Mouse (Mus musculus) stomach, embryonic 14.5 days (tissue): ENCODE measurements around the gene Col4a3. TPM values are rescaled to one million over a fixed set of nuclear protein-coding genes. Genes with fewer than 3 reads are reported as not detected.
A peak's percentile ranks its signal among the peaks of the same experiment; 100 is the strongest.

Source experiments
- ATAC-seq: fragments of 200-750 bp; cut with Nextera tagmentation; 2 replicates; pipeline ENCODE4 v1.8.0; 2017; ENCODE audit warnings: low read depth, moderate TSS enrichment; ENCODE audit not compliant: insufficient number of reproducible peaks, insufficient read depth, low FRiP score
- H3K27ac ChIP-seq: fragments of 300-500 bp; sonication (generic); 2 replicates; pipeline ENCODE4 v1.5.1; 2014; ENCODE audit warnings: mild to moderate bottlenecking, low read length, moderate library complexity, mixed read lengths
- H3K27me3 ChIP-seq: fragments of 300-500 bp; sonication (generic); 2 replicates; pipeline ENCODE4 v1.6.1; 2014; ENCODE audit warnings: low read length, control low read depth, mixed read lengths; ENCODE audit not compliant: control insufficient read depth, insufficient read depth
- H3K36me3 ChIP-seq: fragments of 300-500 bp; sonication (generic); 2 replicates; pipeline ENCODE4 v1.6.1; 2014; ENCODE audit warnings: mild to moderate bottlenecking, control low read depth, low read length, moderate library complexity, mixed read lengths; ENCODE audit not compliant: control insufficient read depth, insufficient read depth
- H3K4me1 ChIP-seq: fragments of 300-500 bp; sonication (generic); 2 replicates; pipeline ENCODE4 v1.6.1; 2014; ENCODE audit warnings: low read length, control low read depth, mixed read lengths; ENCODE audit not compliant: control insufficient read depth, insufficient read depth
- H3K4me2 ChIP-seq: fragments of 300-500 bp; sonication (generic); replicated peaks from 2 replicates; pipeline ENCODE4 v1.6.1; 2014; ENCODE audit warnings: low read depth, low read length, control low read depth
- H3K4me3 ChIP-seq: fragments of 300-500 bp; sonication (generic); 2 replicates; pipeline ENCODE4 v1.5.1; 2014; ENCODE audit warnings: low read depth, low read length, control low read depth
- H3K9ac ChIP-seq: fragments of 300-500 bp; sonication (generic); replicated peaks from 2 replicates; pipeline ENCODE4 v1.6.1; 2014; ENCODE audit warnings: low read depth, mild to moderate bottlenecking, control low read depth, low read length, moderate library complexity, mixed read lengths
- H3K9me3 ChIP-seq: fragments of 300-500 bp; sonication (generic); 2 replicates; pipeline ENCODE4 v1.6.1; 2016; ENCODE audit warnings: low read depth, low read length, control low read depth; ENCODE audit not compliant: control insufficient read depth
- WGBS: fragments of 180-500 bp; shearing (Covaris S2); extraction: QIAGEN DNeasy Blood & Tissue Kit; methylation state at CpG from one replicate; pipeline ENCODE4 v1.1.7; 2014; 5-methylcytosine and 5-hydroxymethylcytosine counted together
- polyA plus RNA-seq: library from polyadenylated mRNA; unstranded; fragments of >200 nt; fragmentation: Nextera tagmentation; extraction: Ambion mirVana; gene quantifications from 2 replicates; pipeline ENCODE4 v1.2.1, GENCODE M21; 2014

The Col4a3 gene
- polyA plus RNA-seq, 1 experiment from 2014 or later, result 0.71 TPM

DNA sequence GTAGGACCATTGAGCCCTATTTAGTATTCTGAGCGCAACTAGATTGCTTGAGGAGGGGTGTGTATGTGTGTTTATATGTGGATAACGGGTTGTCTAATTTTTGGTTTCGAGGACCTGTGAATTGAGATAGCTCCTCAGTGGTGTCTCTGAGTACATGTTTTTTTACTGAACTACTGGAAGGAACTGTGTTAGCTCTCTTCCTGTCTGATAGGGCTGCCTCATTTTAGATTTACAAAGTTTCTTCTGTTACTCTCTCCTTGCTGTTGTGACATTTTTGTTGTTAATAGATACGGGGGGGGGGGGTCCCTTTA, 139.1 kb downstream of the Col4a3 start:
- no peak for ATAC-seq
- H3K4me1 ChIP-seq, result peaks cover 9% of the 10 kb centered on the region; the same call in 1 of the 2 replicates
- H3K4me3 ChIP-seq, result peak overlapping the region; percentile 89
- H3K9ac ChIP-seq, result peak overlapping the region; percentile 89; the same call in 1 of the 2 replicates
- H3K4me2 ChIP-seq, result peak overlapping the region; percentile 80
- peaks cover 17% of the 10 kb centered on the region; the same call in 1 of the 2 replicates for H3K36me3 ChIP-seq
- no peaks in the 10 kb centered on the region for H3K27me3 ChIP-seq
- WGBS, result 50% methylated on average over 4 of the region's 4 CpGs
- no peaks in the 10 kb centered on the region for H3K9me3 ChIP-seq
- H3K27ac ChIP-seq, result no peak overlapping the region

DNA sequence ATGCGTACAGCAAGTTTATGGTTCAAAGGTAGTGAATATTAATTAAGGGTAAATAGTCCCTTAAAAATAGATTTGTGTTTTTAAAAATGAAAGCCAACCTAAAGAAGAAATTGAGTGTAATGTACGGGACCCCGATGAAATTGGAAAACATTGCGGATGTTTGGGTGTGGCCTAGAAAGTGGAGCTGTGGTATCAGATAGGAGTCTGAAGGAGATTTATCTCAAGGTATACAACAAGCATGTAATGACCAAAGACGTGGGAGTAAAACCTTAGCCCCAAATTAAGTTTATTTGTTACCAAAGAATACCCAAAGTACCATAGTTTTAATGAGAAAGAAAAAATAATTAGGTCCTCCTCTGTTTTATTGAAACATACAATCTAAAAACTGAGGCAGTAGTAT, 139.8 kb downstream of the Col4a3 start:
- Histone ChIP-seq H3K27me3 (no peaks in the 10 kb centered on the region), H3K9me3 (no peaks in the 10 kb centered on the region), H3K4me1 (peaks cover 9% of the 10 kb centered on the region; the same call in 1 of the 2 replicates), H3K9ac (no peak overlapping the region), H3K4me2 (no peak overlapping the region), H3K36me3 (peaks cover 23% of the 10 kb centered on the region), H3K27ac (no peak overlapping the region), H3K4me3 (no peak overlapping the region)
- 89% methylated on average over 5 of the region's 5 CpGs for WGBS
- ATAC-seq, result no peak

DNA sequence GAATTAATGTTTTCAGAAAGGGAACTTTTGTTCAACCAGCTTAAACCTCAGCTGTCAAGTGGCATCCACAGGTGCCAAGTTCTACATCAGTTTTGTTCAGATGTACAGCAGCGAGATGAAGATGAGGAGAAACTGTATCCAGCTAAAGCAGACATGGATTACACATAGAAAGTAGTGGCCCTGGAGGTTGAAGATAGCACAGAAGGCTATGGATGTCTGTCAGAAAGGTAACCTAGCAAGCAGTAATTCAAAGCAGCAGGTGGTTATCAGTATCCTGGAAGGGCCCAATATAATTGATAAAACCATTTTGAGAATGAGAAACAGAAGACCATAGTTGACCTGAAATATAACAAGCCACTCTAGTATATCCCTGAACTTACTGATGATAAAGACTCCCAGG, 146.6 kb downstream of the Col4a3 start:
- H3K4me1 ChIP-seq, result no peaks in the 10 kb centered on the region
- no peaks in the 10 kb centered on the region for H3K27me3 ChIP-seq
- H3K4me3 ChIP-seq, result no peak overlapping the region
- WGBS, result 84% methylated on average over 1 of the region's 1 CpGs
- H3K9ac ChIP-seq, result no peak overlapping the region
- no peak overlapping the region for H3K4me2 ChIP-seq
- H3K9me3 ChIP-seq, result no peaks in the 10 kb centered on the region
- no peak for ATAC-seq
- H3K36me3 ChIP-seq, result peaks cover 62% of the 10 kb centered on the region
- no peak overlapping the region for H3K27ac ChIP-seq

DNA sequence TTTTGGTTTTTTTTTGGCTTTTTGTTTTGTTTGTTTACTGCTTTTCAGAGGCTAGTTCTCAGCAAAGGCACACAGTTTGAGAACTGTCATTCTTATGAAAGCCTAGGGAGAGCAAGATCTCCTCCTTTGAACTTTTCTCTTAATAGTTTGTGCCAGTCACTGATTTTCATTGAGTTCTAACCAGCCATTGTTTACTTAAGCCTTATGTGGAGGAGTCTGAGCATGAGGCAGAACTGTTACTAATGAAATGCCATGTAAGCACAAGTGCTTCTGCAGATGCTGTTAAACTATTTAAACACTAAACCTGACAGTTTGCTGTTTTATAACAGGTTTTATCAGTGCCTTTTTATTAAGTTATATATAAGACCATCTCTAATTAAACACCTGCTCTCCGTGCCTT, 151.3 kb downstream of the Col4a3 start:
- Histone ChIP-seq H3K27ac (no peak overlapping the region), H3K36me3 (peaks cover 30% of the 10 kb centered on the region), H3K4me1 (no peaks in the 10 kb centered on the region), H3K9ac (no peak overlapping the region), H3K4me3 (no peak overlapping the region), H3K9me3 (no peaks in the 10 kb centered on the region), H3K27me3 (no peaks in the 10 kb centered on the region), H3K4me2 (no peak overlapping the region)
- WGBS, result 74% methylated on average over 1 of the region's 1 CpGs
- ATAC-seq, result no peak

DNA sequence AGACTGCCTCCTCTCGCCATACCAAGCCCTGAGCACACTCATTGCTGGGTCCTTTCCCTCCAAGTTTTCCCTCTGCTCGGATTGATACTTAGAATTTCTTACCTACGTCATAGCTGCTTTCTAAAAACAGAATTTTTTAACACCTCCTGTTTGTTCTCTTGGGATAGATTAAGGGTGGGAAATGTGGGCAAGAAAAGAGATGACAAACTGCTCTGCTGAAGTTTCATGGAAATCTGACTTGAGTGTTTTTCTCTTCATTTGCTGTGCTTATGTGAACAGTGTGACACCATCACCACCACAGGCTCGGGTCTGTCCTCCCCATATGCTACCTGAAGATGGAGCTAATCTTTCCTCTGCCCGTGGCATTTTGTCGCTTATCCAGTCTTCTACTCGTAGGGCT, 154.8 kb downstream of the Col4a3 start:
- Histone ChIP-seq H3K4me1 (no peaks in the 10 kb centered on the region), H3K27ac (no peak overlapping the region), H3K9ac (no peak overlapping the region), H3K4me3 (no peak overlapping the region), H3K27me3 (no peaks in the 10 kb centered on the region), H3K4me2 (no peak overlapping the region), H3K36me3 (peaks cover 16% of the 10 kb centered on the region; the same call in 1 of the 2 replicates), H3K9me3 (no peaks in the 10 kb centered on the region)
- ATAC-seq, result no peak
- WGBS, result 87% methylated on average over 7 of the region's 7 CpGs

DNA sequence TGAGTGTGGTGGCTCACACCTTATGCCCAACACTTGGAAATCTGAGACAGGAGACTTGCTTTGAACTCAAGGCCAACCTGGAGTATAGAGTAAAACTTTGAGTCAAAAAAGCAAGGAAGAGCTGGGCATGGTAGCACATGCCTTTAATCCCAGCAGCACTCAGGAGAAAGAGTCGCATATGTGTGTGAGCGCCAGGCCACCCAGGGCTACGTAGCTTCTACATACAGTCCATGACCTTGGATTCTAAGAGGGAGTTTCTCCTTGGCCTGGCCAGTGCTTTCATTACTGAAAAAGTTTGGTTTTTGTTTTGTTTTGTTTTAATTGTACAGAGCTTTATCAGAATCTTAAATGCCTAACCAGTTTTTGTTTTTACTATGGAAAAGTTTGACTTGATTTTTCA, 157.2 kb downstream of the Col4a3 start:
- Histone ChIP-seq H3K9ac (no peak overlapping the region), H3K4me1 (no peaks in the 10 kb centered on the region), H3K27ac (no peak overlapping the region), H3K36me3 (peaks cover 16% of the 10 kb centered on the region; the same call in 1 of the 2 replicates), H3K4me3 (no peak overlapping the region), H3K27me3 (no peaks in the 10 kb centered on the region), H3K9me3 (no peaks in the 10 kb centered on the region), H3K4me2 (no peak overlapping the region)
- 93% methylated on average over 3 of the region's 3 CpGs for WGBS
- ATAC-seq, result no peak

DNA sequence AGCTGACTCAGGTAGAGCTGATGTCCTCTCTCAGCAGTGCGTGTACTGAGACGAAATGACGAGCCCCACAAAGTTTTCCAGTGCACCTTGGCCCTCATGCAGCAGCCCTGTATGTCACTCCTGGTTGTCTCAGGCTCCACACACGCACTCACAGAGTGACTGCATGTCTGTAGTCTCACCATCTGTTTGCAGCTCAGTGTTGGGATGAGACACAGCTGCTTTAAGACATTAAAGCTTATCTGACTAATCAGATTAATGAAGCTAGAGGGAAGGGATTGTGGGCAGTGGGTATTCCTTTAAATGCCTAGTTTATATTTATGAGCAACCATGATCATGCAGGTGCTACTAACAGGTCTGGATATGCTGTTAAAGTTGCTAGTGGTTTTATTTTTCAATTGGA, 159.7 kb downstream of the Col4a3 start:
- no peaks in the 10 kb centered on the region for H3K9me3 ChIP-seq
- no peak overlapping the region for H3K9ac ChIP-seq
- H3K4me2 ChIP-seq, result no peak overlapping the region
- H3K4me3 ChIP-seq, result no peak overlapping the region
- no peak overlapping the region for H3K27ac ChIP-seq
- WGBS, result 82% methylated on average over 4 of the region's 4 CpGs
- H3K27me3 ChIP-seq, result no peaks in the 10 kb centered on the region
- peaks cover 16% of the 10 kb centered on the region; the same call in 1 of the 2 replicates for H3K36me3 ChIP-seq
- H3K4me1 ChIP-seq, result no peaks in the 10 kb centered on the region
- no peak for ATAC-seq

DNA sequence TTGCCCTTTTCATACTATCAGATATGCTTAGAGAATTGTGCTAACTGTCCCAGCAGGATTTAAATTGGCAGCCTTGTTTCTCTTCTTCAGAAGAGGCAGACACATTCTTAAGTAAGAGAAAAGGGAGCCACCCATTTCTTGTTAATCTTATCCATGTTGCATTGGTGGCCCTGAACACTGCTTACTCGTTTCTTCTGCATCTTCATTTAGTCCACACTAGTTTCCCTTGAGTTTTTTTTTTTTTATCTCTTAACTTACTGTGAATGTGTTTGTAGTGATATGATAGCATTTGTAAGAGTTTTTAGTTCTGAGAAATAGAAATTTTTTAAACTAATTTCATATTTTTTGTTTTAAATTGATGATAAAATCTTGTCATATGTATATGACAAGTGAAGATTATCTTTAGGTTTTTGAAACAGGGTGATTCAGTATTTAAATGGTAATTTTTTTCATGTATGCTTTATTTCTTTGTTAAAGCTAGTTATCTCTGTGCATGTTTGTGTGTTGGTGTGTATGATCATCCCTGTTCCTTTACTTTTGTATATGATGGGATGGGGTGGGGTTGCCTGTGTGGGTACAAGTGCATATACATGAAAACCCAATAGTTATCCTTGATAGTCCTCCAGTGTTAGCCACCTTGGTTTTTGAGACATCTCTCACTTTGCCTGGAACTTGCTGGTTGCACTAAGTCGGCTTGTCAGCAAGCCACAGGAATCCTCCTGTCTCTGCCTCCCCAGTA, 161.2 kb downstream of the Col4a3 start:
- Histone ChIP-seq H3K27ac (no peak overlapping the region), H3K4me2 (no peak overlapping the region), H3K27me3 (no peaks in the 10 kb centered on the region), H3K36me3 (peaks cover 21% of the 10 kb centered on the region), H3K9me3 (no peaks in the 10 kb centered on the region), H3K9ac (no peak overlapping the region), H3K4me3 (no peak overlapping the region), H3K4me1 (no peaks in the 10 kb centered on the region)
- ATAC-seq, result no peak
- WGBS, result 94% methylated on average over 2 of the region's 2 CpGs

DNA sequence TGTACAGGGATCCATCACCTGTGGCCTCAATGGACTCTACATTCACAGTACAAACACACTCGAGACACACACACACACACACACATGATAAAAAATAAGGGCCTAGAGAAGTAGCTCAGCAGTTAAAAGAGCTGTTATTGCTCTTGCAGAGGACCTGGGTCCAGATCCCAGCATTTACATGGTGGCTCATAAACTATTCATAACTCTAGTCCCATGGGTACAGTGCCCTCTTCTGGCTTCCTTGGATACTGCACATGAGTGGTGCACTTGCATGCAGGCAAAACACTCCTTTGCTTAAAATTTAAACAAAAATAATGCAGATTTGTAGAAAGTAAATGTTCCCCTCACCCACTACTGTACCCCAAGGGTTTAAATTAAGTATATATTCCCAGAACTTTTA, 172.8 kb downstream of the Col4a3 start:
- no peak overlapping the region for H3K27ac ChIP-seq
- no peak for ATAC-seq
- H3K4me1 ChIP-seq, result no peaks in the 10 kb centered on the region
- peaks cover 8% of the 10 kb centered on the region; the same call in 1 of the 2 replicates for H3K36me3 ChIP-seq
- H3K4me3 ChIP-seq, result no peak overlapping the region
- H3K9ac ChIP-seq, result no peak overlapping the region
- no peaks in the 10 kb centered on the region for H3K9me3 ChIP-seq
- 90% methylated on average over 1 of the region's 1 CpGs for WGBS
- no peaks in the 10 kb centered on the region for H3K27me3 ChIP-seq
- no peak overlapping the region for H3K4me2 ChIP-seq
